Mouse (Mus musculus) hindbrain, embryonic 15.5 days (tissue): ENCODE measurements at regions not wholly inside any gene's neighbourhood (a gene's known extent, or its start where the extent isn't known, plus 50 kb on each side); places are given as distances from the start of the nearest gene placed in this dataset.

ENCODE experiments used
- ATAC-seq: fragments of 200-750 bp; cut with Nextera tagmentation; 2 replicates; pipeline ENCODE4 v1.8.0; 2017; ENCODE audit warnings: low read depth, moderate number of reproducible peaks, moderate TSS enrichment; ENCODE audit not compliant: low FRiP score
- H3K27ac ChIP-seq: fragments of 300-500 bp; sonication (generic); replicated peaks from 2 replicates; pipeline ENCODE4 v1.5.1; 2015; ENCODE audit warnings: mild to moderate bottlenecking, inconsistent platforms
- H3K27me3 ChIP-seq: fragments of 300-500 bp; sonication (generic); 2 replicates; pipeline ENCODE4 v1.6.1; 2015; ENCODE audit warnings: control low read depth, inconsistent platforms
- H3K36me3 ChIP-seq: fragments of 300-500 bp; sonication (generic); 2 replicates; pipeline ENCODE4 v1.6.1; 2015; ENCODE audit warnings: control low read depth, inconsistent platforms
- H3K4me1 ChIP-seq: fragments of 300-500 bp; sonication (generic); replicated peaks from 2 replicates; pipeline ENCODE4 v1.6.1; 2015; ENCODE audit warnings: control low read depth, inconsistent platforms
- H3K4me2 ChIP-seq: fragments of 300-500 bp; sonication (generic); 2 replicates; pipeline ENCODE4 v1.6.1; 2015; ENCODE audit warnings: moderate library complexity, mild to moderate bottlenecking, inconsistent platforms
- H3K4me3 ChIP-seq: fragments of 300-500 bp; sonication (generic); 2 replicates; pipeline ENCODE4 v1.5.1; 2015; ENCODE audit warnings: mild to moderate bottlenecking, inconsistent platforms
- H3K9ac ChIP-seq: fragments of 300-500 bp; sonication (generic); 2 replicates; pipeline ENCODE4 v1.6.1; 2015; ENCODE audit warnings: inconsistent platforms
- H3K9me3 ChIP-seq: fragments of 300-500 bp; sonication (generic); 2 replicates; pipeline ENCODE4 v1.6.1; 2016; ENCODE audit warnings: control low read depth, inconsistent platforms
- WGBS: fragments of 180-500 bp; shearing (Covaris S2); methylation state at CpG from one replicate; pipeline ENCODE4 v1.1.7; 2015; 5-methylcytosine and 5-hydroxymethylcytosine counted together

- no peak overlapping the region for H3K9ac ChIP-seq
- H3K4me3 ChIP-seq = no peak overlapping the region
- no peak overlapping the region for H3K27ac ChIP-seq
- H3K9me3 ChIP-seq = no peaks in the 10 kb centered on the region
- no peaks in the 10 kb centered on the region for H3K4me1 ChIP-seq
- H3K36me3 ChIP-seq = no peaks in the 10 kb centered on the region
- no peak for ATAC-seq
- H3K27me3 ChIP-seq = no peaks in the 10 kb centered on the region
- H3K4me2 ChIP-seq = no peak overlapping the region
- WGBS = 91% methylated on average over 7 of the region's 7 CpGs
Measured at GRCm38 (mm10) chr10:85242701-85243100, 57.8 kb upstream of the Cry1 start.

DNA sequence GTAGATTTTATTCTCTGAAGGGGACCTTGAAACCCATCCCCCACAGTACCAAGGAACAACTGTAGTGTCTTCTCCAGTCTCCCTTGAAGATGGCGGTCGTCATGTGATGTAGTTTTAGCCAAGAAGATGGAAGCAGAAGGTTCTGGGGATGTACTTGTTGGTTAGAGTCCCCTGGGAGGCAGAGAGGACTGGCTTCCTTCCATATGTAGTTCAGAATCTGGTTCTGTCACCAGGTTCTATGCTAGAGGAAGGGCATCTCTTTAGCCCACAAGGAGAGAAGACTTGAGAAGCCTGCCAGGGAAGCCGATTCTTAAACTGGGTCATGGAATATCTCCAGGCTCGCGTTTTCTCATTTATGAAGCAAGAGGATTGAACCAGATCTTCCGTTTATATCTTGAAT, 58.7 kb upstream of the Cry1 start:
- ATAC-seq = no peak
- no peaks in the 10 kb centered on the region for H3K9me3 ChIP-seq
- no peak overlapping the region for H3K27ac ChIP-seq
- H3K4me1 ChIP-seq = no peaks in the 10 kb centered on the region
- H3K27me3 ChIP-seq = no peaks in the 10 kb centered on the region
- H3K36me3 ChIP-seq = no peaks in the 10 kb centered on the region
- H3K9ac ChIP-seq = no peak overlapping the region
- H3K4me3 ChIP-seq = no peak overlapping the region
- 92% methylated on average over 6 of the region's 6 CpGs for WGBS
- no peak overlapping the region for H3K4me2 ChIP-seq

DNA sequence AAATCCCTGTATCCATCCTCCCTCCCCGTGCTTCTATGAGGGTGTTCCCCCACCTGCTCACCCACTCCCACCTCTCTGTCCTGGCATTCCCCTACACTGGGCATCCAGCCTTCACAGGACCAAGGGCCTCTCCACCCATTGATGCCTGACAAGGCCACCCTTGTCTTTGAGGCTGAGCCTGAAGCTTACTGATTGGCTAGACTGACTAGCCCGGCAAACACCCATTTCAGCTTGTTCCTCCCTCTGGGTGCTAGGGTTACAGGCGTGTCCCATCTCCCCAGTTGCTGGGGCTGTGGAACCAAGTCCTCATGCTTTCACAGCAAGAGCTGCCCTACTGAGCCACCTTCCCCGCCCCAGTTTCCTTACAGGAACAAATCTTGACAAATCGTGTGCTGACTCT, 80.9 kb upstream of the Cry1 start:
- ATAC-seq = no peak
- Histone ChIP-seq H3K9ac (no peak overlapping the region), H3K27ac (no peak overlapping the region), H3K4me1 (no peaks in the 10 kb centered on the region), H3K9me3 (no peaks in the 10 kb centered on the region), H3K27me3 (no peaks in the 10 kb centered on the region), H3K36me3 (no peaks in the 10 kb centered on the region), H3K4me3 (no peak overlapping the region), H3K4me2 (no peak overlapping the region)
- 55% methylated on average over 5 of the region's 5 CpGs for WGBS

DNA sequence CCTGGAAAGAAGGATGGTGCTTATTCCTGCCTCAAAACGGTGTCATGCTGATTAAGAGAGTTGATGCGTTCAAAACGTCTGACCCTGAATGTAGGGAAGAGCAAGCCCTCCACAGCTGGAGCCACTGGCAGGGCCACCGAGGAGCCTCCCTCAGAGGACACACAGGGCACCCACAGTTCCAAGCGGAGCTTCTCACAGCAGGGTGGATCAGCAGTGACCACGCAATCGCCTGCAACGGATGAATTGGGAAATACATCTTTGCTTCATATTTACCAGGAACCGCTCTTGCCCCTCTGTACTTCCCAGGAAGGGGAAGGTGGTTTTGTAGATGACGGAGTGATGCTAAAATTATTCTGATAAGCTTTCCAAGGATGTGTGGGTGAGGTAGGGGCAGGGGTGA, 81.3 kb upstream of the Cry1 start:
- Histone ChIP-seq H3K4me2 (no peak overlapping the region), H3K4me3 (no peak overlapping the region), H3K4me1 (no peaks in the 10 kb centered on the region), H3K36me3 (no peaks in the 10 kb centered on the region), H3K9ac (no peak overlapping the region), H3K27me3 (no peaks in the 10 kb centered on the region), H3K9me3 (no peaks in the 10 kb centered on the region), H3K27ac (no peak overlapping the region)
- no peak for ATAC-seq
- WGBS = 44% methylated on average over 10 of the region's 10 CpGs

GRCm38 (mm10) chr10:85266796-85267195, 81.9 kb upstream of the Cry1 start:
- Histone ChIP-seq H3K36me3 (no peaks in the 10 kb centered on the region), H3K4me2 (no peak overlapping the region), H3K4me3 (no peak overlapping the region), H3K27ac (no peak overlapping the region), H3K27me3 (no peaks in the 10 kb centered on the region), H3K9me3 (no peaks in the 10 kb centered on the region), H3K9ac (no peak overlapping the region), H3K4me1 (peaks cover 2% of the 10 kb centered on the region; the same call in 1 of the 2 replicates)
- WGBS = 85% methylated on average over 4 of the region's 4 CpGs
- ATAC-seq = no peak

GRCm38 (mm10) chr10:85270209-85270608, 85.3 kb upstream of the Cry1 start:
- peaks cover 7% of the 10 kb centered on the region; the same call in 1 of the 2 replicates for H3K4me1 ChIP-seq
- H3K36me3 ChIP-seq = no peaks in the 10 kb centered on the region
- H3K4me3 ChIP-seq = no peak overlapping the region
- no peak for ATAC-seq
- no peak overlapping the region for H3K27ac ChIP-seq
- H3K9me3 ChIP-seq = no peaks in the 10 kb centered on the region
- H3K4me2 ChIP-seq = no peak overlapping the region
- no peaks in the 10 kb centered on the region for H3K27me3 ChIP-seq
- 80% methylated on average over 6 of the region's 6 CpGs for WGBS
- no peak overlapping the region for H3K9ac ChIP-seq

DNA sequence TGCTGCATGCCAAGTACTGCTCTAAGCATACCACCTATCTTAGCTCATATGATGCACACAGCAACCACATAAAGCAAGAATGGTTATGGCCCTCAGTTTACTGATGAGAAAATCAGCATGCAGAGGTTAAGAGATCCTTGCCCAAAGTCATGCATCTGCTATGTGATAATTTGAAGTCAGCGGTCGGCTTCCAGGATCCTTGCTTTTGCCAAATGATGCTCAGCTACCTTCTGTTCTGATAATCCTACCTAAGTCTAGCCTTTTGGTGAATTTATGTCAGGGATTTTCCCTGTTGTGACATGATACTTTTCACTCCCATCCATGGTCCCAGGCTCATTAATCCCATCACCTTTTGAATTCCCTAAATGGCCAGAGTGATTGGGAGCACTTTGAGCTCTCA, 91.9 kb upstream of the Cry1 start:
- no peak overlapping the region for H3K27ac ChIP-seq
- no peaks in the 10 kb centered on the region for H3K27me3 ChIP-seq
- no peak overlapping the region for H3K9ac ChIP-seq
- no peaks in the 10 kb centered on the region for H3K36me3 ChIP-seq
- ATAC-seq = no peak
- H3K9me3 ChIP-seq = no peaks in the 10 kb centered on the region
- no peak overlapping the region for H3K4me3 ChIP-seq
- no peak overlapping the region for H3K4me2 ChIP-seq
- peaks cover 5% of the 10 kb centered on the region; the same call in 1 of the 2 replicates for H3K4me1 ChIP-seq
- WGBS = 94% methylated on average over 2 of the region's 2 CpGs

- Histone ChIP-seq H3K4me2 (no peak overlapping the region), H3K27ac (no peak overlapping the region), H3K4me1 (peaks cover 10% of the 10 kb centered on the region), H3K4me3 (no peak overlapping the region), H3K27me3 (no peaks in the 10 kb centered on the region), H3K9me3 (no peaks in the 10 kb centered on the region), H3K9ac (no peak overlapping the region), H3K36me3 (no peaks in the 10 kb centered on the region)
- ATAC-seq = 0 out of 2 replicates have a peak, but pooled peaks have one; percentile 59
- 78% methylated on average over 5 of the region's 5 CpGs for WGBS
Measured at GRCm38 (mm10) chr10:85291733-85292476, 94.7 kb upstream of the Btbd11 start.

- Histone ChIP-seq H3K27me3 (no peaks in the 10 kb centered on the region), H3K4me2 (no peak overlapping the region), H3K4me3 (no peak overlapping the region), H3K27ac (no peak overlapping the region), H3K9me3 (no peaks in the 10 kb centered on the region), H3K9ac (no peak overlapping the region), H3K36me3 (no peaks in the 10 kb centered on the region), H3K4me1 (peaks cover 10% of the 10 kb centered on the region)
- WGBS = 29% methylated on average over 2 of the region's 2 CpGs
- ATAC-seq = 0 out of 2 replicates have a peak, but pooled peaks have one; percentile 61
Measured at GRCm38 (mm10) chr10:85292477-85292855, 94.1 kb upstream of the Btbd11 start.

DNA sequence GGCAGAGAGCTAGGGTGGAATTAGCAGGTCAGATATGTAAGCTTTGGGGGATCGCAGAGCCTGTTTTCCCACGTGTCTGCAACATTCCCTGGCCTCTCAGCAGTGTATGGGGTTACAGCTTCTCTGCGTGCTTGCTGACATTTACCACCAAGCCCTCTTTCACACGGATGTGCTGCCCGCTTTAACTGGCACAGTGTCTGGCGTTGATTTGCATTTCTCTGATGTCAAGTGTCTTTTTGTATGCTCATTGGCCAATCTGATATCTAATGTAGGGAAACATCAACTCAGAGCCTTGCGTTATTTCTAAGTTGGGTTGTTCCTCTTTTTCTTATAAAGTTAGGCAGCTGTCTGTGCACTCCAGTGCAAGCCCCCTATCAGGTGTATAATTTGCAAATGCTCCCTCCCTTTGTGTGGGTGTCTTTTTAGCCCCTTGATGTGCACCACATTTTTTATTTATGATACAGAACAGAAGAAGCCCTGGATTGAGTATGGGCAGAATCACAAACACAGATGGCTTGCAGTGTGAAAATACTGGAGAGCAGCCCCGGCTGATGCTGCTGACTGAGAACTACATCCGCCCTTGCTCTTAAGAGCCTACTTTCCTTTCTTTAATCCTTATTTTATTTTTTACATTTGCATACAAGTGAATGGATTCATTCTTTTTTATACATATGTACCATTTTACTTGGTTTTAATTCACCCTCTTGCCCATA, 93.4 kb upstream of the Btbd11 start:
- Histone ChIP-seq H3K9ac (no peak overlapping the region), H3K27ac (0 out of 2 replicates have a peak overlapping the region, but pooled peaks have one; percentile 36), H3K27me3 (no peaks in the 10 kb centered on the region), H3K9me3 (no peaks in the 10 kb centered on the region), H3K4me2 (no peak overlapping the region), H3K4me3 (no peak overlapping the region), H3K36me3 (no peaks in the 10 kb centered on the region), H3K4me1 (peaks cover 10% of the 10 kb centered on the region)
- no peak for ATAC-seq
- 38% methylated on average over 9 of the region's 9 CpGs for WGBS

- no peaks in the 10 kb centered on the region for H3K36me3 ChIP-seq
- no peak overlapping the region for H3K27ac ChIP-seq
- H3K9me3 ChIP-seq = no peaks in the 10 kb centered on the region
- H3K27me3 ChIP-seq = no peaks in the 10 kb centered on the region
- peaks cover 10% of the 10 kb centered on the region for H3K4me1 ChIP-seq
- no peak overlapping the region for H3K9ac ChIP-seq
- no peak for ATAC-seq
- WGBS = 86% methylated on average over 5 of the region's 5 CpGs
- H3K4me2 ChIP-seq = no peak overlapping the region
- H3K4me3 ChIP-seq = no peak overlapping the region
Measured at GRCm38 (mm10) chr10:85295133-85295887, 91.3 kb upstream of the Btbd11 start.

GRCm38 (mm10) chr10:85311781-85312180, 74.8 kb upstream of the Btbd11 start:
- Histone ChIP-seq H3K4me1 (0 out of 2 replicates have a peak, but pooled peaks cover 4% of the 10 kb centered on the region), H3K27ac (no peak overlapping the region), H3K9ac (no peak overlapping the region), H3K4me3 (no peak overlapping the region), H3K4me2 (no peak overlapping the region), H3K36me3 (no peaks in the 10 kb centered on the region), H3K9me3 (no peaks in the 10 kb centered on the region), H3K27me3 (no peaks in the 10 kb centered on the region)
- ATAC-seq = no peak
